9 mouse cellular contexts compared by ENCODE assay signal in genomic region chr2:122312722-122313417, GRCm38 (mm10). TPM values are rescaled to one million over a fixed set of nuclear protein-coding genes. Genes with fewer than 3 reads are reported as not detected.
A peak's percentile ranks its signal among the peaks of the same experiment; 100 is the strongest.
DNase-seq lines count a peak whose midpoint lies in the region; ATAC-seq and TF ChIP-seq lines count a peak whose summit lies in the region.
"Had no signal": no experiment of that assay in that cellular context is flagged by ENCODE, and none has a peak within 500 bp of the region (broad histone marks: within the 10 kb centered on the region; RNA-seq: fewer than 3 reads in every experiment).

No protein-coding gene starts in this region.

- peaks cover 3% of the 10 kb centered on the region for H3K4me1 ChIP-seq in heart, adult 2 months (ENCODE audit: control insufficient read depth, insufficient read depth, low read length)
- peaks cover 4% of the 10 kb centered on the region; the same call in 1 of the 2 replicates for H3K4me1 ChIP-seq in kidney, adult 2 months (ENCODE audit: control insufficient read depth, insufficient read depth, low read length)
- peaks cover 2% of the 10 kb centered on the region; the same call in 1 of the 2 replicates for H3K4me1 ChIP-seq in lung, adult 2 months (ENCODE audit: control insufficient read depth, insufficient read depth, low read length)
- peaks cover 11% of the 10 kb centered on the region for H3K4me1 ChIP-seq in neural tube, embryonic 15.5 days

- peaks cover 9% of the 10 kb centered on the region for H3K27me3 ChIP-seq in heart, adult 2 months (ENCODE audit: control insufficient read depth, insufficient read depth, low read length)
- no peaks in the 10 kb centered on the region for H3K27me3 ChIP-seq in kidney, adult 2 months (replicated peaks; ENCODE audit: control insufficient read depth, insufficient read depth, low read length)
- H3K27me3 ChIP-seq in neural tube, embryonic 15.5 days (replicated peaks), result peaks cover 51% of the 10 kb centered on the region

- TF ChIP-seq CTCF in heart, adult 2 months (IDR thresholded peaks at IDR 0.05), result peak; percentile 90
- peak; percentile 65 for TF ChIP-seq CTCF in kidney, adult 2 months (conservative IDR thresholded peaks at IDR 0.05; ENCODE audit: insufficient read depth, insufficient read length, low read depth, low read length)
- peak; percentile 79 for TF ChIP-seq CTCF in lung, adult 2 months (IDR thresholded peaks at IDR 0.05; ENCODE audit: insufficient read depth, low read length)

- WGBS in heart, adult 2 months, result 6% methylated on average over 27 of the region's 27 CpGs
- WGBS in kidney, adult 2 months, result 4% methylated on average over 27 of the region's 27 CpGs
- 3% methylated on average over 27 of the region's 27 CpGs for WGBS in lung, adult 2 months
- WGBS in neural tube, embryonic 15.5 days, result 6% methylated on average over 27 of the region's 27 CpGs

- TF ChIP-seq POLR2A in heart, adult 2 months (IDR thresholded peaks at IDR 0.05; ENCODE audit: insufficient read depth, low read depth, low read length), result no peak
- no peak for TF ChIP-seq POLR2A in kidney, adult 2 months (IDR thresholded peaks at IDR 0.05; ENCODE audit: low read depth, low read length)
- TF ChIP-seq POLR2A in lung, adult 2 months (IDR thresholded peaks at IDR 0.05; ENCODE audit: borderline replicate concordance, extremely low read depth, low read depth, low read length), result no peak

- peak; percentile 67 for DNase-seq in adrenal gland, postnatal 10 days
- DNase-seq in embryo, embryonic 9.5 days (ENCODE audit: extremely low spot score), result peak; percentile 72
- DNase-seq in heart, adult 2 months, result peak; percentile 51 to 76
- peak; percentile 53 for DNase-seq in kidney, adult 2 months
- DNase-seq in lung, adult 2 months, result peak; percentile 56
- DNase-seq in thymus, postnatal 25 days, result peak; percentile 75

- H3K27ac ChIP-seq in heart, adult 2 months, result no peak overlapping the region
- H3K27ac ChIP-seq in kidney, adult 2 months (ENCODE audit: insufficient read depth, low read depth, low read length), result no peak overlapping the region
- H3K27ac ChIP-seq in neural tube, embryonic 15.5 days (replicated peaks), result no peak overlapping the region

- H3K4me2 ChIP-seq in neural tube, embryonic 15.5 days, result peak overlapping the region; percentile 51

- intact Hi-C loops in heart, adult 2 months (cut with DNase I), result no loop called here

- H3K4me3 ChIP-seq in heart, adult 2 months, result peak overlapping the region; percentile 2; the same call in 1 of the 2 replicates
- no peak overlapping the region for H3K4me3 ChIP-seq in kidney, adult 2 months (ENCODE audit: insufficient read depth, low read depth, low read length)
- H3K4me3 ChIP-seq in lung, adult 2 months (replicated peaks; ENCODE audit: extremely low read depth, low read depth, low read length), result no peak overlapping the region
- peak overlapping the region; percentile 13 for H3K4me3 ChIP-seq in neural tube, embryonic 15.5 days (replicated peaks)

- no peak overlapping the region for H3K9ac ChIP-seq in heart, adult 2 months (ENCODE audit: low read depth, low read length)
- no peak overlapping the region for H3K9ac ChIP-seq in neural tube, embryonic 15.5 days (replicated peaks)

- H3K9me3 ChIP-seq in neural tube, embryonic 15.5 days (replicated peaks), result no peaks in the 10 kb centered on the region

- ATAC-seq in CD4-positive, CD25-positive, alpha-beta regulatory T cell, adult 4 months, result peak; percentile 73
- peak; percentile 65; the same call in 1 of the 2 replicates for ATAC-seq in neural tube, embryonic 15.5 days (ENCODE audit: low FRiP score)

- TF ChIP-seq EP300 in heart, adult 2 months (IDR thresholded peaks at IDR 0.05; ENCODE audit: insufficient read depth, low read depth, low read length), result no peak

- no peaks in the 10 kb centered on the region for H3K36me3 ChIP-seq in heart, adult 2 months (ENCODE audit: control insufficient read depth, insufficient read depth, low read length)
- H3K36me3 ChIP-seq in kidney, adult 2 months (ENCODE audit: control insufficient read depth, insufficient read depth, low read length), result no peaks in the 10 kb centered on the region
- no peaks in the 10 kb centered on the region for H3K36me3 ChIP-seq in neural tube, embryonic 15.5 days

- no peaks in the 10 kb centered on the region for H3K79me2 ChIP-seq in heart, adult 2 months (replicated peaks; ENCODE audit: control insufficient read depth, insufficient read depth, low read length)

RNA-seq across cellular contexts. Expression of gene Duoxa1, which starts 0.7 kb away (rescaled TPM):
- polyA plus RNA-seq in CD4-positive, CD25-positive, alpha-beta regulatory T cell, adult 4 months (2017; shearing (Covaris generic)), result not detected
- total RNA-seq in adrenal gland, postnatal 10 days (2021), result under 1 TPM in 1 of 2 experiments, not detected in 1; 0.33 TPM
- under 1 TPM; 0.23 to 0.37 TPM for total RNA-seq in heart, adult 2 months (2021)
- polyA plus RNA-seq in heart, adult 2 months (2012; rRNA removed), result 1.1 and 1.5 TPM in 2 replicates
- 0.28 and 0.35 TPM in 2 replicates for polyA plus RNA-seq in kidney, adult 2 months (2012; rRNA removed)
- polyA plus RNA-seq in lung, adult 2 months (2012; rRNA removed), result 0.23 and 9.9 TPM in 2 replicates
- polyA plus RNA-seq in neural tube, embryonic 15.5 days (2015; fragmentation: Nextera tagmentation; extraction: Ambion mirVana), result 0.17 and 1.2 TPM in 2 replicates
- total RNA-seq: layer of hippocampus, adult 8-10 months had no signal

RNA-seq across cellular contexts. Expression of gene Duox1, which starts 2.6 kb away (rescaled TPM):
- not detected for polyA plus RNA-seq in CD4-positive, CD25-positive, alpha-beta regulatory T cell, adult 4 months (2017; shearing (Covaris generic))
- total RNA-seq in adrenal gland, postnatal 10 days (2021), result not detected
- under 1 TPM; 0.10 to 0.34 TPM for total RNA-seq in heart, adult 2 months (2021)
- 0.51 and 0.73 TPM in 2 replicates for polyA plus RNA-seq in heart, adult 2 months (2012; rRNA removed)
- polyA plus RNA-seq in kidney, adult 2 months (2012; rRNA removed), result 0.20 and 0.31 TPM in 2 replicates
- 2.7 TPM in 1 of 2 replicates, not detected in the other for polyA plus RNA-seq in lung, adult 2 months (2012; rRNA removed)
- 0.10 and 0.27 TPM in 2 replicates for polyA plus RNA-seq in neural tube, embryonic 15.5 days (2015; fragmentation: Nextera tagmentation; extraction: Ambion mirVana)
- total RNA-seq: layer of hippocampus, adult 8-10 months had no signal

RNA-seq across cellular contexts. Expression of gene Duoxa2, which starts 14.2 kb away (rescaled TPM):
- polyA plus RNA-seq in CD4-positive, CD25-positive, alpha-beta regulatory T cell, adult 4 months (2017; shearing (Covaris generic)), result not detected
- not detected for total RNA-seq in adrenal gland, postnatal 10 days (2021)
- total RNA-seq in heart, adult 2 months (2021), result under 1 TPM; 0.18 to 0.21 TPM
- polyA plus RNA-seq in heart, adult 2 months (2012; rRNA removed), result 0.18 and 0.23 TPM in 2 replicates
- polyA plus RNA-seq in kidney, adult 2 months (2012; rRNA removed), result 0.20 TPM in 1 of 2 replicates, not detected in the other
- 0.50 and 0.75 TPM in 2 replicates for polyA plus RNA-seq in lung, adult 2 months (2012; rRNA removed)
- polyA plus RNA-seq in neural tube, embryonic 15.5 days (2015; fragmentation: Nextera tagmentation; extraction: Ambion mirVana), result 0.52 and 0.56 TPM in 2 replicates
- total RNA-seq: layer of hippocampus, adult 8-10 months had no signal

RNA-seq across cellular contexts. Expression of gene Duox2, which starts 14.6 kb away (rescaled TPM):
- not detected for polyA plus RNA-seq in CD4-positive, CD25-positive, alpha-beta regulatory T cell, adult 4 months (2017; shearing (Covaris generic))
- total RNA-seq in adrenal gland, postnatal 10 days (2021), result under 1 TPM; 0.15 to 0.33 TPM
- total RNA-seq in heart, adult 2 months (2021), result under 1 TPM; 0.57 to 0.61 TPM
- 0.53 and 0.84 TPM in 2 replicates for polyA plus RNA-seq in heart, adult 2 months (2012; rRNA removed)
- polyA plus RNA-seq in kidney, adult 2 months (2012; rRNA removed), result 0.05 and 0.17 TPM in 2 replicates
- 0.68 and 0.72 TPM in 2 replicates for polyA plus RNA-seq in lung, adult 2 months (2012; rRNA removed)
- polyA plus RNA-seq in neural tube, embryonic 15.5 days (2015; fragmentation: Nextera tagmentation; extraction: Ambion mirVana), result 0.03 and 0.12 TPM in 2 replicates

RNA-seq across cellular contexts. Expression of gene Shf, which starts 56.1 kb away (rescaled TPM):
- polyA plus RNA-seq in CD4-positive, CD25-positive, alpha-beta regulatory T cell, adult 4 months (2017; shearing (Covaris generic)), result under 1 TPM in 1 of 2 experiments, not detected in 1; 0.42 TPM
- 10 to 100 TPM; 16.7 to 23.7 TPM for total RNA-seq in adrenal gland, postnatal 10 days (2021)
- 1 to 10 TPM; 3.5 to 5.3 TPM for total RNA-seq in heart, adult 2 months (2021)
- 3.5 and 5.6 TPM in 2 replicates for polyA plus RNA-seq in heart, adult 2 months (2012; rRNA removed)
- polyA plus RNA-seq in kidney, adult 2 months (2012; rRNA removed), result 14.7 and 16.2 TPM in 2 replicates
- 4.5 and 6.4 TPM in 2 replicates for polyA plus RNA-seq in lung, adult 2 months (2012; rRNA removed)
- polyA plus RNA-seq in neural tube, embryonic 15.5 days (2015; fragmentation: Nextera tagmentation; extraction: Ambion mirVana), result 11.2 and 12.0 TPM in 2 replicates

Comparison
In these comparisons a context has a peak if more than half of its experiments do, and no peak if none do; other contexts are left out.
1. H3K4me3 ChIP-seq: peak in heart, adult 2 months (single experiment) and neural tube, embryonic 15.5 days (single experiment); none in kidney, adult 2 months (single experiment) and lung, adult 2 months (single experiment).
2. Peak in every context shown above with its lines, with median percentiles within 50 percentile points of each other: DNase-seq and CTCF ChIP-seq.